Mouse (Mus musculus): ENCODE measurements around the gene Mettl21a. TPM values are rescaled to one million over a fixed set of nuclear protein-coding genes. Genes with fewer than 3 reads are reported as not detected.
"Not testable (repeated sequence)": the region's sequence is repeated elsewhere in the genome, so short reads cannot be mapped to it uniquely, and the experiment has no call there.

The Mettl21a gene
- 26.4 TPM in 2 replicates for polyA plus RNA-seq (2014; fragmentation: Nextera tagmentation; extraction: Ambion mirVana)

- Histone ChIP-seq H3K9ac (ENCODE audit: low read depth, low read length) (peak within 1 kb of the TSS; percentile 94), H3K36me3 (ENCODE audit: control insufficient read depth, insufficient read depth, low read length) (peaks cover 9% of the 10 kb centered on the region; the same call in 1 of the 2 replicates), H3K4me2 (ENCODE audit: low read depth, low read length) (peak within 1 kb of the TSS; percentile 70), H3K27me3 (replicated peaks; ENCODE audit: control insufficient read depth, insufficient read depth, low read length) (no peaks in the 10 kb centered on the region), H3K9me3 (ENCODE audit: control insufficient read depth, low read length) (no peaks in the 10 kb centered on the region), H3K4me3 (ENCODE audit: low read depth, low read length) (peak within 1 kb of the TSS; percentile 82), H3K27ac (replicated peaks; ENCODE audit: low read depth, low read length) (peak within 1 kb of the TSS; percentile 97), H3K4me1 (ENCODE audit: control insufficient read depth, insufficient read depth, low read length) (peaks cover 16% of the 10 kb centered on the region)
- under 1% methylated on average over 49 of the region's 72 CpGs for WGBS
- ATAC-seq (ENCODE audit: low read depth) (peak; percentile 97), DNase-seq (ENCODE audit: low spot score) (peak; percentile 97)
Measured at GRCm38 (mm10) chr1:64616881-64617714, at the start of gene Mettl21a. TSS of gene Mettl21a (minus strand) at chr1:64617242.

GRCm38 (mm10) chr1:64658876-64659275 lies 41.8 kb upstream of the Mettl21a start:
- no peaks in the 10 kb centered on the region for H3K4me1 ChIP-seq (ENCODE audit: control insufficient read depth, insufficient read depth, low read length)
- WGBS: 33% methylated on average over 7 of the region's 7 CpGs
- no peak overlapping the region for H3K9ac ChIP-seq (ENCODE audit: low read depth, low read length)
- no peaks in the 10 kb centered on the region for H3K36me3 ChIP-seq (ENCODE audit: control insufficient read depth, insufficient read depth, low read length)
- no peak for ATAC-seq (ENCODE audit: low read depth)
- no peak overlapping the region; the same call in 1 of the 2 replicates for H3K27ac ChIP-seq (replicated peaks; ENCODE audit: low read depth, low read length)
- H3K9me3 ChIP-seq (ENCODE audit: control insufficient read depth, low read length): no peaks in the 10 kb centered on the region
- H3K4me2 ChIP-seq (ENCODE audit: low read depth, low read length): no peak overlapping the region; the same call in 1 of the 2 replicates
- no peak overlapping the region for H3K4me3 ChIP-seq (ENCODE audit: low read depth, low read length)
- peak; percentile 56 for DNase-seq (ENCODE audit: low spot score)
- no peaks in the 10 kb centered on the region for H3K27me3 ChIP-seq (replicated peaks; ENCODE audit: control insufficient read depth, insufficient read depth, low read length)

- H3K4me2 ChIP-seq (ENCODE audit: low read depth, low read length): no peak overlapping the region
- no peaks in the 10 kb centered on the region for H3K9me3 ChIP-seq (ENCODE audit: control insufficient read depth, low read length)
- H3K27me3 ChIP-seq (replicated peaks; ENCODE audit: control insufficient read depth, insufficient read depth, low read length): no peaks in the 10 kb centered on the region
- no peak overlapping the region for H3K27ac ChIP-seq (replicated peaks; ENCODE audit: low read depth, low read length)
- DNase-seq (ENCODE audit: low spot score) (no peak), ATAC-seq (ENCODE audit: low read depth) (no peak)
- H3K4me3 ChIP-seq (ENCODE audit: low read depth, low read length): no peak overlapping the region
- no peaks in the 10 kb centered on the region for H3K36me3 ChIP-seq (ENCODE audit: control insufficient read depth, insufficient read depth, low read length)
- WGBS: 77% methylated on average over 3 of the region's 3 CpGs
- no peak overlapping the region for H3K9ac ChIP-seq (ENCODE audit: low read depth, low read length)
- no peaks in the 10 kb centered on the region for H3K4me1 ChIP-seq (ENCODE audit: control insufficient read depth, insufficient read depth, low read length)
Measured at GRCm38 (mm10) chr1:64656423-64657129, 39.5 kb upstream of the Mettl21a start.

GRCm38 (mm10) chr1:64655415-64655814 lies 38.4 kb upstream of the Mettl21a start:
- no peak overlapping the region for H3K27ac ChIP-seq (replicated peaks; ENCODE audit: low read depth, low read length)
- H3K4me1 ChIP-seq (ENCODE audit: control insufficient read depth, insufficient read depth, low read length): no peaks in the 10 kb centered on the region
- H3K27me3 ChIP-seq (replicated peaks; ENCODE audit: control insufficient read depth, insufficient read depth, low read length): no peaks in the 10 kb centered on the region
- no peaks in the 10 kb centered on the region for H3K36me3 ChIP-seq (ENCODE audit: control insufficient read depth, insufficient read depth, low read length)
- WGBS: 23% methylated on average over 1 of the region's 1 CpGs
- H3K9me3 ChIP-seq (ENCODE audit: control insufficient read depth, low read length): no peaks in the 10 kb centered on the region
- no peak for ATAC-seq (ENCODE audit: low read depth)
- no peak overlapping the region for H3K4me2 ChIP-seq (ENCODE audit: low read depth, low read length)
- H3K4me3 ChIP-seq (ENCODE audit: low read depth, low read length): no peak overlapping the region
- no peak for DNase-seq (ENCODE audit: low spot score)
- H3K9ac ChIP-seq (ENCODE audit: low read depth, low read length): no peak overlapping the region

- H3K9ac ChIP-seq (ENCODE audit: low read depth, low read length): no peak overlapping the region
- no peaks in the 10 kb centered on the region for H3K4me1 ChIP-seq (ENCODE audit: control insufficient read depth, insufficient read depth, low read length)
- H3K27ac ChIP-seq (replicated peaks; ENCODE audit: low read depth, low read length): no peak overlapping the region
- ATAC-seq (ENCODE audit: low read depth) (no peak), DNase-seq (ENCODE audit: low spot score) (no peak)
- no peaks in the 10 kb centered on the region for H3K36me3 ChIP-seq (ENCODE audit: control insufficient read depth, insufficient read depth, low read length)
- no peak overlapping the region for H3K4me3 ChIP-seq (ENCODE audit: low read depth, low read length)
- WGBS: 96% methylated on average over 6 of the region's 6 CpGs
- no peak overlapping the region for H3K4me2 ChIP-seq (ENCODE audit: low read depth, low read length)
- no peaks in the 10 kb centered on the region for H3K9me3 ChIP-seq (ENCODE audit: control insufficient read depth, low read length)
- H3K27me3 ChIP-seq (replicated peaks; ENCODE audit: control insufficient read depth, insufficient read depth, low read length): no peaks in the 10 kb centered on the region
Measured at GRCm38 (mm10) chr1:64653701-64654100, 36.7 kb upstream of the Mettl21a start.

- no peaks in the 10 kb centered on the region for H3K4me1 ChIP-seq (ENCODE audit: control insufficient read depth, insufficient read depth, low read length)
- no peak overlapping the region for H3K9ac ChIP-seq (ENCODE audit: low read depth, low read length)
- no peak overlapping the region for H3K4me3 ChIP-seq (ENCODE audit: low read depth, low read length)
- DNase-seq (ENCODE audit: low spot score) (no peak), ATAC-seq (ENCODE audit: low read depth) (no peak)
- H3K4me2 ChIP-seq (ENCODE audit: low read depth, low read length): no peak overlapping the region
- no peaks in the 10 kb centered on the region for H3K9me3 ChIP-seq (ENCODE audit: control insufficient read depth, low read length)
- 68% methylated on average over 11 of the region's 11 CpGs for WGBS
- no peak overlapping the region for H3K27ac ChIP-seq (replicated peaks; ENCODE audit: low read depth, low read length)
- no peaks in the 10 kb centered on the region for H3K36me3 ChIP-seq (ENCODE audit: control insufficient read depth, insufficient read depth, low read length)
- no peaks in the 10 kb centered on the region for H3K27me3 ChIP-seq (replicated peaks; ENCODE audit: control insufficient read depth, insufficient read depth, low read length)
Measured at GRCm38 (mm10) chr1:64649362-64650124, 32.5 kb upstream of the Mettl21a start.

- H3K27ac ChIP-seq (replicated peaks; ENCODE audit: low read depth, low read length): no peak overlapping the region
- H3K4me2 ChIP-seq (ENCODE audit: low read depth, low read length): no peak overlapping the region
- no peaks in the 10 kb centered on the region for H3K9me3 ChIP-seq (ENCODE audit: control insufficient read depth, low read length)
- no peaks in the 10 kb centered on the region for H3K27me3 ChIP-seq (replicated peaks; ENCODE audit: control insufficient read depth, insufficient read depth, low read length)
- no peak overlapping the region for H3K9ac ChIP-seq (ENCODE audit: low read depth, low read length)
- no peaks in the 10 kb centered on the region for H3K36me3 ChIP-seq (ENCODE audit: control insufficient read depth, insufficient read depth, low read length)
- no peak overlapping the region for H3K4me3 ChIP-seq (ENCODE audit: low read depth, low read length)
- WGBS: 92% methylated on average over 3 of the region's 3 CpGs
- DNase-seq (ENCODE audit: low spot score): no peak
- no peaks in the 10 kb centered on the region for H3K4me1 ChIP-seq (ENCODE audit: control insufficient read depth, insufficient read depth, low read length)
- no peak for ATAC-seq (ENCODE audit: low read depth)
Measured at GRCm38 (mm10) chr1:64644513-64644912, 27.5 kb upstream of the Mettl21a start.

GRCm38 (mm10) chr1:64642541-64642940 lies 25.5 kb upstream of the Mettl21a start:
- not testable (repeated sequence) for H3K27me3 ChIP-seq (replicated peaks; ENCODE audit: control insufficient read depth, insufficient read depth, low read length); H3K9me3 ChIP-seq (ENCODE audit: control insufficient read depth, low read length); DNase-seq (ENCODE audit: low spot score); H3K4me3 ChIP-seq (ENCODE audit: low read depth, low read length); H3K9ac ChIP-seq (ENCODE audit: low read depth, low read length); H3K27ac ChIP-seq (replicated peaks; ENCODE audit: low read depth, low read length); H3K4me2 ChIP-seq (ENCODE audit: low read depth, low read length); H3K4me1 ChIP-seq (ENCODE audit: control insufficient read depth, insufficient read depth, low read length); ATAC-seq (ENCODE audit: low read depth); H3K36me3 ChIP-seq (ENCODE audit: control insufficient read depth, insufficient read depth, low read length)
- WGBS: 88% methylated on average over 8 of the region's 8 CpGs
